8 mouse cellular contexts compared by ENCODE assay signal in genomic region chr2:59830151-59830550, GRCm38 (mm10). TPM values are rescaled to one million over a fixed set of nuclear protein-coding genes. Genes with fewer than 3 reads are reported as not detected.
DNase-seq lines count a peak whose midpoint lies in the region; TF ChIP-seq lines count a peak whose summit lies in the region.
"Had no signal": no experiment of that assay in that cellular context is flagged by ENCODE, and none has a peak within 500 bp of the region (broad histone marks: within the 10 kb centered on the region; RNA-seq: fewer than 3 reads in every experiment).

No protein-coding gene starts in this region.

- no peak overlapping the region for H3K4me3 ChIP-seq in heart, embryonic 10.5 days
- no peak overlapping the region for H3K4me3 ChIP-seq in limb, embryonic 10.5 days
- H3K4me3 ChIP-seq: erythroblast, embryonic 14.5 days had no signal

- peak; percentile 34; the same call in 1 of the 2 replicates for TF ChIP-seq CTCF in brain, embryonic 14.5 days (IDR thresholded peaks at IDR 0.05; ENCODE audit: borderline replicate concordance, extremely low read depth, insufficient read depth, insufficient read length)

- peaks cover 28% of the 10 kb centered on the region for H3K36me3 ChIP-seq in heart, embryonic 10.5 days
- H3K36me3 ChIP-seq in limb, embryonic 10.5 days: peaks cover 82% of the 10 kb centered on the region

- H3K9me3 ChIP-seq in heart, embryonic 10.5 days: no peaks in the 10 kb centered on the region
- H3K9me3 ChIP-seq in limb, embryonic 10.5 days (replicated peaks): no peaks in the 10 kb centered on the region

- no peak for TF ChIP-seq POLR2A in brain, embryonic 14.5 days (IDR thresholded peaks at IDR 0.05; ENCODE audit: borderline replicate concordance, extremely low read depth, insufficient read depth, insufficient read length, poor library complexity, severe bottlenecking)

- H3K4me1 ChIP-seq in heart, embryonic 10.5 days: peaks cover 93% of the 10 kb centered on the region
- peaks cover 42% of the 10 kb centered on the region for H3K4me1 ChIP-seq in limb, embryonic 10.5 days

- WGBS in heart, embryonic 10.5 days: 22% methylated on average over 9 of the region's 9 CpGs
- WGBS in limb, embryonic 10.5 days: 24% methylated on average over 9 of the region's 9 CpGs

- no peaks in the 10 kb centered on the region for H3K27me3 ChIP-seq in heart, embryonic 10.5 days (ENCODE audit: insufficient read depth, poor library complexity, severe bottlenecking)
- no peaks in the 10 kb centered on the region for H3K27me3 ChIP-seq in limb, embryonic 10.5 days (ENCODE audit: low read depth, poor library complexity, severe bottlenecking)

- DNase-seq in ES-CJ7 (ENCODE audit: low read depth, low spot score): peak; percentile 16
- DNase-seq in brain, embryonic 14.5 days (ENCODE audit: low read depth): peak; percentile 74
- DNase-seq in heart, embryonic 10.5 days (ENCODE audit: low spot score): peak; percentile 89
- DNase-seq in limb, embryonic 10.5 days (ENCODE audit: low spot score): peak; percentile 60
- peak; percentile 47 for DNase-seq in neural tube, embryonic 10.5 days (ENCODE audit: extremely low spot score, low spot score)
- no peak for DNase-seq in MN1 (ENCODE audit: low spot score)
- no peak for DNase-seq in ovary, postnatal 10 days (ENCODE audit: low spot score)

- peak overlapping the region; percentile 90 for H3K27ac ChIP-seq in heart, embryonic 10.5 days
- H3K27ac ChIP-seq in limb, embryonic 10.5 days: peak overlapping the region; percentile 30

RNA-seq across cellular contexts. Expression of gene Wdsub1, which starts 52.2 kb away (rescaled TPM):
- 25.3 and 26.8 TPM in 2 replicates for polyA plus RNA-seq in brain, embryonic 14.5 days (2012; rRNA removed)
- polyA plus RNA-seq in heart, embryonic 10.5 days (2016; fragmentation: Nextera tagmentation; extraction: Ambion mirVana): 37.6 and 47.0 TPM in 2 replicates
- 20.5 and 29.4 TPM in 2 replicates for polyA plus RNA-seq in limb, embryonic 10.5 days (2016; fragmentation: Nextera tagmentation; extraction: Ambion mirVana)

Comparison
In these comparisons a context has a peak if more than half of its experiments do, and no peak if none do; other contexts are left out.
1. DNase-seq: peak in ES-CJ7 (single experiment), brain, embryonic 14.5 days (single experiment), heart, embryonic 10.5 days (single experiment), limb, embryonic 10.5 days (single experiment) and neural tube, embryonic 10.5 days (single experiment); none in MN1 (single experiment) and ovary, postnatal 10 days (single experiment).